Mouse (Mus musculus) intestine, postnatal 0 days (tissue): ENCODE data around the gene Shtn1. TPM values are rescaled to one million over a fixed set of nuclear protein-coding genes. Genes with fewer than 3 reads are reported as not detected.

Experiments used
- ATAC-seq: fragments of 200-750 bp; cut with Nextera tagmentation; 2 replicates; pipeline ENCODE4 v1.8.0; 2017; ENCODE audit warnings: mild to moderate bottlenecking, moderate TSS enrichment, moderate library complexity
- H3K27ac ChIP-seq: fragments of 300-500 bp; sonication (generic); 2 replicates; pipeline ENCODE4 v1.5.1; 2014; ENCODE audit warnings: mild to moderate bottlenecking, low read depth, low read length, moderate library complexity
- H3K27me3 ChIP-seq: fragments of 300-500 bp; sonication (generic); replicated peaks from 2 replicates; pipeline ENCODE4 v1.6.1; 2014; ENCODE audit warnings: low read length, mixed read lengths; ENCODE audit not compliant: control insufficient read depth, insufficient read depth
- H3K36me3 ChIP-seq: fragments of 300-500 bp; sonication (generic); 2 replicates; pipeline ENCODE4 v1.6.1; 2014; ENCODE audit warnings: mild to moderate bottlenecking, moderate library complexity; ENCODE audit not compliant: control insufficient read depth, insufficient read depth
- H3K4me1 ChIP-seq: fragments of 300-500 bp; sonication (generic); replicated peaks from 2 replicates; pipeline ENCODE4 v1.6.1; 2014; ENCODE audit warnings: antibody characterized with exemption, low read length, mixed read lengths; ENCODE audit not compliant: control insufficient read depth, insufficient read depth
- H3K4me2 ChIP-seq: fragments of 300-500 bp; sonication (generic); replicated peaks from 2 replicates; pipeline ENCODE4 v1.6.1; 2014; ENCODE audit warnings: low read depth, mild to moderate bottlenecking, moderate library complexity
- H3K4me3 ChIP-seq: fragments of 300-500 bp; sonication (generic); 2 replicates; pipeline ENCODE4 v1.5.1; 2014; ENCODE audit warnings: low read depth, low read length
- H3K9ac ChIP-seq: fragments of 300-500 bp; sonication (generic); 2 replicates; pipeline ENCODE4 v1.6.1; 2014; ENCODE audit warnings: mild to moderate bottlenecking, low read depth, low read length
- H3K9me3 ChIP-seq: fragments of 300-500 bp; sonication (generic); 2 replicates; pipeline ENCODE4 v1.6.1; 2016; ENCODE audit warnings: mixed run types; ENCODE audit not compliant: control insufficient read depth
- CTCF ChIP-seq: sonication (generic); IDR thresholded peaks from 2 replicates; pipeline ENCODE4 v1.5.1; 2016; ENCODE audit warnings: low read depth, mild to moderate bottlenecking, control low read depth, antibody characterized with exemption, moderate library complexity
- WGBS: fragments of 180-500 bp; shearing (Covaris S2); extraction: QIAGEN DNeasy Blood & Tissue Kit; methylation state at CpG from one replicate; pipeline ENCODE4 v1.1.7; 2014; 5-methylcytosine and 5-hydroxymethylcytosine counted together
- polyA plus RNA-seq: library from polyadenylated mRNA; unstranded; fragments of >200 nt; fragmentation: Nextera tagmentation; extraction: Ambion mirVana; gene quantifications from 2 replicates; pipeline ENCODE4 v1.2.1, GENCODE M21; 2015

Shtn1 gene
- polyA plus RNA-seq, 1 experiment from 2014 or later: 11.0 TPM

- Histone ChIP-seq H3K4me3 (no peak overlapping the region), H3K9ac (no peak overlapping the region), H3K27ac (no peak overlapping the region), H3K36me3 (no peaks in the 10 kb centered on the region), H3K4me1 (no peaks in the 10 kb centered on the region), H3K27me3 (no peaks in the 10 kb centered on the region), H3K4me2 (no peak overlapping the region), H3K9me3 (no peaks in the 10 kb centered on the region)
- WGBS: 88% methylated on average over 6 of the region's 6 CpGs
- TF ChIP-seq CTCF: no peak
- ATAC-seq: no peak
Measured at GRCm38 (mm10) chr19:59048852-59049251, 27.0 kb downstream of the Shtn1 start.

- Histone ChIP-seq H3K27me3 (no peaks in the 10 kb centered on the region), H3K9me3 (no peaks in the 10 kb centered on the region), H3K27ac (no peak overlapping the region), H3K4me3 (no peak overlapping the region), H3K9ac (no peak overlapping the region), H3K4me1 (no peaks in the 10 kb centered on the region), H3K36me3 (no peaks in the 10 kb centered on the region), H3K4me2 (no peak overlapping the region)
- no peak for ATAC-seq
- TF ChIP-seq CTCF: no peak
- 82% methylated on average over 5 of the region's 5 CpGs for WGBS
Measured at GRCm38 (mm10) chr19:59047511-59047910, 28.4 kb downstream of the Shtn1 start.

GRCm38 (mm10) chr19:59041086-59041485, 34.8 kb downstream of the Shtn1 start:
- ATAC-seq: no peak

GRCm38 (mm10) chr19:59038793-59039192, 37.1 kb downstream of the Shtn1 start:
- no peaks in the 10 kb centered on the region for H3K27me3 ChIP-seq
- H3K4me3 ChIP-seq: no peak overlapping the region
- H3K36me3 ChIP-seq: peaks cover 4% of the 10 kb centered on the region; the same call in 1 of the 2 replicates
- no peak for ATAC-seq
- no peak overlapping the region for H3K27ac ChIP-seq
- no peak overlapping the region for H3K4me2 ChIP-seq
- H3K4me1 ChIP-seq: no peaks in the 10 kb centered on the region
- no peak overlapping the region for H3K9ac ChIP-seq
- 86% methylated on average over 4 of the region's 4 CpGs for WGBS
- H3K9me3 ChIP-seq: no peaks in the 10 kb centered on the region
- no peak for TF ChIP-seq CTCF

More at GRCm38 (mm10) chr19:59041086-59041485, 34.8 kb downstream of the Shtn1 start:
- TF ChIP-seq CTCF: no peak
- Histone ChIP-seq H3K9me3 (no peaks in the 10 kb centered on the region), H3K27ac (no peak overlapping the region), H3K4me2 (no peak overlapping the region), H3K9ac (no peak overlapping the region), H3K4me3 (no peak overlapping the region), H3K4me1 (no peaks in the 10 kb centered on the region), H3K36me3 (no peaks in the 10 kb centered on the region; the same call in 1 of the 2 replicates), H3K27me3 (no peaks in the 10 kb centered on the region)
- 89% methylated on average over 3 of the region's 3 CpGs for WGBS

- Histone ChIP-seq H3K4me3 (no peak overlapping the region), H3K27ac (no peak overlapping the region), H3K27me3 (no peaks in the 10 kb centered on the region), H3K9me3 (no peaks in the 10 kb centered on the region), H3K9ac (no peak overlapping the region), H3K36me3 (peaks cover 4% of the 10 kb centered on the region; the same call in 1 of the 2 replicates), H3K4me2 (no peak overlapping the region), H3K4me1 (no peaks in the 10 kb centered on the region)
- ATAC-seq: no peak
- 70% methylated on average over 3 of the region's 3 CpGs for WGBS
- no peak for TF ChIP-seq CTCF
Measured at GRCm38 (mm10) chr19:59036811-59037210, 39.1 kb downstream of the Shtn1 start.

GRCm38 (mm10) chr19:59033241-59033640, 42.7 kb downstream of the Shtn1 start:
- TF ChIP-seq CTCF: no peak
- Histone ChIP-seq H3K27ac (no peak overlapping the region), H3K4me1 (no peaks in the 10 kb centered on the region), H3K27me3 (no peaks in the 10 kb centered on the region), H3K4me2 (no peak overlapping the region), H3K9me3 (no peaks in the 10 kb centered on the region), H3K4me3 (no peak overlapping the region), H3K9ac (no peak overlapping the region), H3K36me3 (peaks cover 5% of the 10 kb centered on the region; the same call in 1 of the 2 replicates)
- no peak for ATAC-seq
- whole genome bisulfite sequencing: 70% methylated on average over 4 of the region's 4 CpGs

- Histone ChIP-seq H3K4me3 (no peak overlapping the region), H3K9me3 (no peaks in the 10 kb centered on the region), H3K9ac (no peak overlapping the region), H3K27me3 (no peaks in the 10 kb centered on the region), H3K27ac (no peak overlapping the region), H3K36me3 (peaks cover 6% of the 10 kb centered on the region; the same call in 1 of the 2 replicates), H3K4me1 (no peaks in the 10 kb centered on the region), H3K4me2 (no peak overlapping the region)
- whole genome bisulfite sequencing: 79% methylated on average over 1 of the region's 1 CpGs
- TF ChIP-seq CTCF: no peak
- no peak for ATAC-seq
Measured at GRCm38 (mm10) chr19:59030221-59030620, 45.7 kb downstream of the Shtn1 start.
